Mouse (Mus musculus) thymus, adult 2 months (tissue): ENCODE results near the gene Shisa9. TPM values are rescaled to one million over a fixed set of nuclear protein-coding genes. Genes with fewer than 3 reads are reported as not detected.

ENCODE experiments used
- DNase-seq: peaks from one replicate; pipeline ENCODE4 v3.0.0; 2021
- H3K27ac ChIP-seq: fragments of 200-500 bp; 2 replicates; pipeline ENCODE4 v1.5.1; 2012; ENCODE audit warnings: low read length, control low read depth; ENCODE audit not compliant: control insufficient read depth, insufficient read depth
- H3K27me3 ChIP-seq: fragments of 200-500 bp; 2 replicates; pipeline ENCODE4 v1.6.1; 2012; ENCODE audit warnings: mild to moderate bottlenecking, low read length, moderate library complexity, mixed read lengths; ENCODE audit not compliant: control insufficient read depth, insufficient read depth
- H3K36me3 ChIP-seq: fragments of 200-500 bp; 2 replicates; pipeline ENCODE4 v1.6.1; 2012; ENCODE audit warnings: mild to moderate bottlenecking, low read length, moderate library complexity; ENCODE audit not compliant: control insufficient read depth, insufficient read depth
- H3K4me1 ChIP-seq: fragments of 200-500 bp; replicated peaks from 2 replicates; pipeline ENCODE4 v1.6.1; 2012; ENCODE audit warnings: low read length; ENCODE audit not compliant: control insufficient read depth, insufficient read depth
- H3K4me3 ChIP-seq: fragments of 200-500 bp; 2 replicates; pipeline ENCODE4 v1.5.1; 2012; ENCODE audit warnings: mild to moderate bottlenecking, low read length, control low read depth, moderate library complexity; ENCODE audit not compliant: control insufficient read depth, insufficient read depth
- CTCF ChIP-seq: fragments of 200-500 bp; IDR thresholded peaks from 2 replicates; pipeline ENCODE4 v1.5.1; 2012; ENCODE audit warnings: mild to moderate bottlenecking, control low read depth, low read length, moderate library complexity, borderline replicate concordance; ENCODE audit not compliant: control insufficient read depth, poor library complexity, insufficient read depth; ENCODE audit errors: extremely low read depth
- POLR2A ChIP-seq: fragments of 200-500 bp; IDR thresholded peaks from 2 replicates; pipeline ENCODE4 v1.6.1; 2012; ENCODE audit warnings: mild to moderate bottlenecking, low read length, control low read depth, moderate library complexity; ENCODE audit not compliant: control insufficient read depth, poor library complexity, insufficient read depth; ENCODE audit errors: extremely low read depth
- WGBS: fragments of 180-500 bp; shearing (Covaris S2); methylation state at CpG from one replicate; pipeline ENCODE4 v1.1.7; 2018; 5-methylcytosine and 5-hydroxymethylcytosine counted together
- polyA plus RNA-seq: library from polyadenylated mRNA; depleted of rRNA; stranded (reverse); fragments of >200 nt; gene quantifications from 2 replicates; pipeline ENCODE4 v1.2.3, GENCODE M21; 2012

The Shisa9 gene
- polyA plus RNA-seq, 1 experiment: 1.3 TPM

GRCm38 (mm10) chr16:12012747-12013146, 28.8 kb downstream of the Shisa9 start:
- Histone ChIP-seq H3K36me3 (no peaks in the 10 kb centered on the region), H3K4me3 (no peak overlapping the region), H3K27ac (no peak overlapping the region), H3K4me1 (no peaks in the 10 kb centered on the region), H3K27me3 (no peaks in the 10 kb centered on the region)
- DNase-seq: no peak
- 77% methylated on average over 2 of the region's 2 CpGs for WGBS
- TF ChIP-seq POLR2A (no peak), CTCF (no peak)

GRCm38 (mm10) chr16:12014523-12014922, 30.6 kb downstream of the Shisa9 start:
- TF ChIP-seq CTCF (no peak), POLR2A (no peak)
- Histone ChIP-seq H3K36me3 (no peaks in the 10 kb centered on the region), H3K4me1 (no peaks in the 10 kb centered on the region), H3K4me3 (no peak overlapping the region), H3K27ac (no peak overlapping the region), H3K27me3 (no peaks in the 10 kb centered on the region)
- 74% methylated on average over 4 of the region's 4 CpGs for WGBS
- no peak for DNase-seq

GRCm38 (mm10) chr16:12017921-12018618, 34.2 kb downstream of the Shisa9 start:
- no peak for DNase-seq
- Histone ChIP-seq H3K4me1 (no peaks in the 10 kb centered on the region), H3K4me3 (no peak overlapping the region), H3K36me3 (no peaks in the 10 kb centered on the region), H3K27ac (no peak overlapping the region), H3K27me3 (no peaks in the 10 kb centered on the region)
- TF ChIP-seq CTCF: no peak
- TF ChIP-seq POLR2A: no peak
- WGBS: 90% methylated on average over 4 of the region's 4 CpGs

GRCm38 (mm10) chr16:12020103-12020755, 36.3 kb downstream of the Shisa9 start:
- no peaks in the 10 kb centered on the region for H3K36me3 ChIP-seq
- no peak for DNase-seq
- H3K27me3 ChIP-seq: no peaks in the 10 kb centered on the region
- H3K4me3 ChIP-seq: no peak overlapping the region
- TF ChIP-seq POLR2A (no peak), CTCF (no peak)
- WGBS: 90% methylated on average over 1 of the region's 1 CpGs
- no peaks in the 10 kb centered on the region for H3K4me1 ChIP-seq
- no peak overlapping the region for H3K27ac ChIP-seq

- H3K4me1 ChIP-seq: no peaks in the 10 kb centered on the region; the same call in 1 of the 2 replicates
- no peak for DNase-seq
- H3K27me3 ChIP-seq: no peaks in the 10 kb centered on the region
- no peak overlapping the region for H3K27ac ChIP-seq
- 97% methylated on average over 1 of the region's 1 CpGs for WGBS
- H3K36me3 ChIP-seq: no peaks in the 10 kb centered on the region
- TF ChIP-seq CTCF: no peak
- no peak for TF ChIP-seq POLR2A
- H3K4me3 ChIP-seq: no peak overlapping the region
Measured at GRCm38 (mm10) chr16:12032441-12032840, 48.5 kb downstream of the Shisa9 start.

- H3K27me3 ChIP-seq: no peaks in the 10 kb centered on the region
- H3K4me3 ChIP-seq: no peak overlapping the region
- WGBS: 95% methylated on average over 2 of the region's 2 CpGs
- H3K36me3 ChIP-seq: no peaks in the 10 kb centered on the region
- no peak for TF ChIP-seq POLR2A
- no peak for TF ChIP-seq CTCF
- no peaks in the 10 kb centered on the region; the same call in 1 of the 2 replicates for H3K4me1 ChIP-seq
- H3K27ac ChIP-seq: no peak overlapping the region
- no peak for DNase-seq
Measured at GRCm38 (mm10) chr16:12034868-12035267, 51.0 kb downstream of the Shisa9 start.

GRCm38 (mm10) chr16:12035626-12036025, 51.7 kb downstream of the Shisa9 start:
- Histone ChIP-seq H3K4me3 (no peak overlapping the region), H3K36me3 (no peaks in the 10 kb centered on the region), H3K4me1 (no peaks in the 10 kb centered on the region; the same call in 1 of the 2 replicates), H3K27ac (no peak overlapping the region), H3K27me3 (no peaks in the 10 kb centered on the region)
- no peak for DNase-seq
- TF ChIP-seq CTCF (no peak), POLR2A (no peak)
- WGBS: 84% methylated on average over 3 of the region's 3 CpGs
